Mouse (Mus musculus): ENCODE measurements around the gene Zfp764. TPM values are rescaled to one million over a fixed set of nuclear protein-coding genes. Genes with fewer than 3 reads are reported as not detected.

Zfp764 gene
- 0.14 TPM for polyA plus RNA-seq (2014; fragmentation: Illumina TruSeq; extraction: RNeasy Lipid Tissue Mini Kit (QIAGEN cat#74804); ENCODE audit: low read depth, low replicate concordance)

GRCm38 (mm10) chr7:127406002-127406987 is at the start of gene Zfp764:
Gene Zfp764, minus strand, starts transcription at chr7:127406822.

GRCm38 (mm10) chr7:127448521-127449300 is 42.1 kb upstream of the Zfp764 start, which contains the start of gene Zfp689:
Gene Zfp689, minus strand, starts transcription at chr7:127449158.

GRCm38 (mm10) chr7:127421388-127422191 is 15.0 kb upstream of the Zfp764 start, which contains the start of gene Zfp688:
Gene Zfp688, minus strand, starts transcription at chr7:127422068.

GRCm38 (mm10) chr7:127393157-127393943 is 13.3 kb downstream of the Zfp764 start, which contains the start of gene E430018J23Rik:
Gene E430018J23Rik, minus strand, starts transcription at chr7:127393629.

GRCm38 (mm10) chr7:127386641-127387392 is 19.8 kb downstream of the Zfp764 start, which contains the start of gene 9130019O22Rik:
Gene 9130019O22Rik, minus strand, starts transcription at chr7:127387166.

GRCm38 (mm10) chr7:127375271-127376245 is 31.1 kb downstream of the Zfp764 start, which contains the start of gene Zfp747:
Gene Zfp747, minus strand, starts transcription at chr7:127376050.

Other genes starting within 250 kb of the Zfp764 start
- gene Cd2bp2, start 210.8 kb downstream of the Zfp764 start, polyA plus RNA-seq (2014; fragmentation: Illumina TruSeq; extraction: RNeasy Lipid Tissue Mini Kit (QIAGEN cat#74804); ENCODE audit: low read depth, low replicate concordance), result 8.9 TPM
- 1.6 TPM for gene Tbc1d10b, start 198.4 kb downstream of the Zfp764 start, polyA plus RNA-seq (2014; fragmentation: Illumina TruSeq; extraction: RNeasy Lipid Tissue Mini Kit (QIAGEN cat#74804); ENCODE audit: low read depth, low replicate concordance)
- gene Mylpf, start 197.9 kb downstream of the Zfp764 start, polyA plus RNA-seq (2014; fragmentation: Illumina TruSeq; extraction: RNeasy Lipid Tissue Mini Kit (QIAGEN cat#74804); ENCODE audit: low read depth, low replicate concordance), result not detected
- gene Zfp553, start 173.8 kb downstream of the Zfp764 start, polyA plus RNA-seq (2014; fragmentation: Illumina TruSeq; extraction: RNeasy Lipid Tissue Mini Kit (QIAGEN cat#74804); ENCODE audit: low read depth, low replicate concordance), result 1.1 TPM
- gene Sept1, start 173.7 kb downstream of the Zfp764 start, polyA plus RNA-seq (2014; fragmentation: Illumina TruSeq; extraction: RNeasy Lipid Tissue Mini Kit (QIAGEN cat#74804); ENCODE audit: low read depth, low replicate concordance), result 0.53 TPM
- 6.9 TPM for gene Zfp771, start 162.5 kb downstream of the Zfp764 start, polyA plus RNA-seq (2014; fragmentation: Illumina TruSeq; extraction: RNeasy Lipid Tissue Mini Kit (QIAGEN cat#74804); ENCODE audit: low read depth, low replicate concordance)
- 0.62 TPM for gene Dctpp1, start 146.1 kb downstream of the Zfp764 start, polyA plus RNA-seq (2014; fragmentation: Illumina TruSeq; extraction: RNeasy Lipid Tissue Mini Kit (QIAGEN cat#74804); ENCODE audit: low read depth, low replicate concordance)
- gene Sephs2, start 132.8 kb downstream of the Zfp764 start, polyA plus RNA-seq (2014; fragmentation: Illumina TruSeq; extraction: RNeasy Lipid Tissue Mini Kit (QIAGEN cat#74804); ENCODE audit: low read depth, low replicate concordance), result 126 TPM
- 0.22 TPM for gene Itgal, start 110.6 kb downstream of the Zfp764 start, polyA plus RNA-seq (2014; fragmentation: Illumina TruSeq; extraction: RNeasy Lipid Tissue Mini Kit (QIAGEN cat#74804); ENCODE audit: low read depth, low replicate concordance)
- 4.0 TPM for gene Zfp768, start 61.2 kb downstream of the Zfp764 start, polyA plus RNA-seq (2014; fragmentation: Illumina TruSeq; extraction: RNeasy Lipid Tissue Mini Kit (QIAGEN cat#74804); ENCODE audit: low read depth, low replicate concordance)
- 0.35 TPM for gene Zfp747, start 30.8 kb downstream of the Zfp764 start, polyA plus RNA-seq (2014; fragmentation: Illumina TruSeq; extraction: RNeasy Lipid Tissue Mini Kit (QIAGEN cat#74804); ENCODE audit: low read depth, low replicate concordance)
- gene 9130019O22Rik, start 19.7 kb downstream of the Zfp764 start, polyA plus RNA-seq (2014; fragmentation: Illumina TruSeq; extraction: RNeasy Lipid Tissue Mini Kit (QIAGEN cat#74804); ENCODE audit: low read depth, low replicate concordance), result 0.20 TPM
- 0.57 TPM for gene E430018J23Rik, start 13.2 kb downstream of the Zfp764 start, polyA plus RNA-seq (2014; fragmentation: Illumina TruSeq; extraction: RNeasy Lipid Tissue Mini Kit (QIAGEN cat#74804); ENCODE audit: low read depth, low replicate concordance)
- 1.4 TPM for gene Zfp688, start 15.2 kb upstream of the Zfp764 start, polyA plus RNA-seq (2014; fragmentation: Illumina TruSeq; extraction: RNeasy Lipid Tissue Mini Kit (QIAGEN cat#74804); ENCODE audit: low read depth, low replicate concordance)
- 2.3 TPM for gene Zfp689, start 42.3 kb upstream of the Zfp764 start, polyA plus RNA-seq (2014; fragmentation: Illumina TruSeq; extraction: RNeasy Lipid Tissue Mini Kit (QIAGEN cat#74804); ENCODE audit: low read depth, low replicate concordance)
- gene Prr14, start 52.8 kb upstream of the Zfp764 start, polyA plus RNA-seq (2014; fragmentation: Illumina TruSeq; extraction: RNeasy Lipid Tissue Mini Kit (QIAGEN cat#74804); ENCODE audit: low read depth, low replicate concordance), result 25.2 TPM
- gene Fbrs, start 72.4 kb upstream of the Zfp764 start, polyA plus RNA-seq (2014; fragmentation: Illumina TruSeq; extraction: RNeasy Lipid Tissue Mini Kit (QIAGEN cat#74804); ENCODE audit: low read depth, low replicate concordance), result 12.3 TPM
- 6.5 TPM for gene Srcap, start 105.2 kb upstream of the Zfp764 start, polyA plus RNA-seq (2014; fragmentation: Illumina TruSeq; extraction: RNeasy Lipid Tissue Mini Kit (QIAGEN cat#74804); ENCODE audit: low read depth, low replicate concordance)
- gene Gm42715, start 112.8 kb upstream of the Zfp764 start, polyA plus RNA-seq (2014; fragmentation: Illumina TruSeq; extraction: RNeasy Lipid Tissue Mini Kit (QIAGEN cat#74804); ENCODE audit: low read depth, low replicate concordance), result 4.6 TPM
- not detected for gene Tmem265, start 154.6 kb upstream of the Zfp764 start, polyA plus RNA-seq (2014; fragmentation: Illumina TruSeq; extraction: RNeasy Lipid Tissue Mini Kit (QIAGEN cat#74804); ENCODE audit: low read depth, low replicate concordance)
- gene Phkg2, start 166.5 kb upstream of the Zfp764 start, polyA plus RNA-seq (2014; fragmentation: Illumina TruSeq; extraction: RNeasy Lipid Tissue Mini Kit (QIAGEN cat#74804); ENCODE audit: low read depth, low replicate concordance), result 445 TPM
- gene Ccdc189, start 181.8 kb upstream of the Zfp764 start, polyA plus RNA-seq (2014; fragmentation: Illumina TruSeq; extraction: RNeasy Lipid Tissue Mini Kit (QIAGEN cat#74804); ENCODE audit: low read depth, low replicate concordance), result 22.2 TPM
- 6.3 TPM for gene Rnf40, start 181.9 kb upstream of the Zfp764 start, polyA plus RNA-seq (2014; fragmentation: Illumina TruSeq; extraction: RNeasy Lipid Tissue Mini Kit (QIAGEN cat#74804); ENCODE audit: low read depth, low replicate concordance)
- 7.4 TPM for gene Zfp629, start 209.0 kb upstream of the Zfp764 start, polyA plus RNA-seq (2014; fragmentation: Illumina TruSeq; extraction: RNeasy Lipid Tissue Mini Kit (QIAGEN cat#74804); ENCODE audit: low read depth, low replicate concordance)